Mouse (Mus musculus): ENCODE data around the gene Ryr1. TPM values are rescaled to one million over a fixed set of nuclear protein-coding genes. Genes with fewer than 3 reads are reported as not detected.

Ryr1 gene
- 0.09 TPM for total RNA-seq (2023)

GRCm38 (mm10) chr7:29124970-29125369, at the start of gene Ryr1:
Ryr1 (minus strand) TSS chr7:29125179.

DNA sequence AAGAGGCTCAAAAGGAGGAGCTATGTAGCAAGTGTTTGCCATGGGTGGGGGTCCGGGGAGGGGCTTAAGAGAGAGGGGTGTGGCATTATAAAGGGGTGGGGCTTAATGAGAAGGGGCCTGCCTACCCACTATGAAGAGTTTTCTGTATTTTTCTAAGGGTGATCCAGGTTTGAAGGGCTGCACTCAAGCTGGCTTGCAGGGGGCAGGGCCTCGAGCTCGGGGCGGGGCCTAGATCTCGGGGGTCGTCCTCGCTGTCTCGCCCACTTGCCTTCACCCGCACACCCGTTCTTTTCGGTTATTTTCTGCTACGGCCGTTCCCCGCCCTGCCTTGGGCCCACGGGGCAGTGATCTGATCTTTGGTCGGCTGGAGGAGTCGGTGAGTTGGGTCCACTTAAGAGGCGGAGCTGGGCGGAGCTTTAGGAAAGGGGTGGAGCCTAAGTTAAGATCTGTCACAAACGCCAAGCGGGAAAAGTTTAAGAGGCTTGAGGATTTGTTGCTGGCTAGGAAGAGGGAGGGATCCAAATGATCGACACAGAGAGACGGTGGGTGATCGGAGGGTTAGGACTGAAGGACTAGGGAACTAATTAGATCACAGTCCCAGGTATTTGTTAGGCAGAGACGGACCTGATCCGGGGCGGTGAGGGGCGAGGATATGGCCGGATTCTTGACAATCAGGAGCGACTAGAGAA, 45.2 kb upstream of the Ryr1 start, which contains the start of the genes Ggn and Spred3:
TSS of gene Ggn (plus strand) at position 145 of the 689 bp plus-strand sequence.
TSS of gene Spred3 (minus strand) at position 346 of the 689 bp plus-strand sequence.

DNA sequence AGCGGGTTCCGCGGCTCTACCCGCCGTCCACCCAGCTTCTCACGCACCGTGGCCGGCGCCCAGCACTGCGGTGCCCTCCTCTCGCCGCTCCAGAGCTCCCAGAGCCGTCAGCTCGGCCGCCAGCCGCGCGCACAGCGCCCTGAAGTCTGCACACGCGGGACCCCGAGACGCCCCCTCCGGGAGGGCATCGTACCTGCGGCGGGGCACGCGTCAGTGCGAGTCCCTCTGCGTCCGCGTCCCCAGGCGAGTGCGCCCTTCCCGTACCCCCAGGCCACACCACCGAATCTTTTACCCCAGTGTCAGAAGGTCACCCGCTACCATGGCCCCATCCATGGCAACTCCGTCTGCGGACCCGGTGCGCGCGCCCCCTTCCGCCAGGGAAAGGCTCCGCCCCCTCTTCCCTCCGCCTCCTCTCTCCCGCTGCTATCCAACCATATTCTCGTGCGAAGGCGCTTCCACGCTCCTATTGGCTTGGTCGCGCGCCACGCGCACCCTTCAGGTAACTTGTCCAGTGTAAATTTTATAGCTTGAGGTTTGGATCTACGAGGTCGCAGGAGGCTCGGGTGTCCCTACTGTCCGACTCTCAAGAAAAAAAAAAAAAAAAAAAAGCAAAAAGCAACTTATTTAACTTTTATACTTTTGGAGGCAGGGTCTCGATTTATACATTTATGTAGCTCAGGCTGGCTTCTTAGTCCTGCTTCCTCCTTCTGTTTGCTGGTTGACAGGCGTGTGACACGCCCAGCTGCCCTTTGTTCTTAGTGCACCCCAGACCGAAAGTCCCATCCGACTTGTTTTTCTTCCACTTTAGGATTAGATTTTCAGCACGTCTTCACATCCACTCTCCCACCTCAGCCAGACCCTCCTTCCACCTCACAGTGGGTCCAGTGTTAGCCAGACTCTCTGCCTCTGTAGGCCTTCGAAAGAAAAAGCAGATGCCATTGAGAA, 31.1 kb upstream of the Ryr1 start, which contains the start of gene Fam98c:
TSS of gene Fam98c (minus strand) at position 397 of the 945 bp plus-strand sequence.

DNA sequence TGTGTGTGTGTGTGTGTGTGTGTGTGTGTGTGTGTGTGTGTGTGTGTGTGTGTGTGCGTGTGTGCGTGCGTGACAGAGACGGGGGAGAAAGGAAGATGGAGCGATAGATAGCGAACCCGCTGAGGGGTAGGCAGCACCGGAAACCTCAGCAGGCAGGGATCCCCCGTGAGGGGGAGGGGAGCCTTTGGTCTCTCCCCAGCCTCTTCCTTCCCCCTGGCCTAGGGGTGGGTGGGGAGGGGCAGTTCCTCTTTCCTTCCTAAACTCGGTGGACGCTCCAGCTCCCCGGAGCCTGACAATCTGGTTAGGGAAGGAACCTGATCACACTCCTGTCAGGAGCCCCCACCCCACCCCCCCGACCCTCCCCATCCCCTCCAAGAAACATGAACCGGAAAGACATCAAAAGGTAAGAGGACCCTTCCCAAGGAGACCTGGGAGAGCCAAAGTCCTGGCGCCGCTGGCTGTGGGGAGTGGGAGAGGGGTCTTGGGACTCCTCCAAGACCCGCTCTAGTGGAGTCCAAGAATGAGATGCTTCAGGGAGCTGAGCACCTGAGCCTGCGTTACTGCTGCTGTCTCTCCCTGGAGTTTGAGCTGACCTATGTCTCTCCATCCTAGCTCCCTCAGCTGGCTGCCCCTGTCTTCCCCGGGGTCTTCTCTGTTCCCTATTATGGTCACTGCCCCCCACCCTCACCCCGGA, 9.9 kb upstream of the Ryr1 start, which contains the start of gene Rasgrp4:
TSS of gene Rasgrp4 (plus strand) at position 159 of the 694 bp plus-strand sequence.

DNA sequence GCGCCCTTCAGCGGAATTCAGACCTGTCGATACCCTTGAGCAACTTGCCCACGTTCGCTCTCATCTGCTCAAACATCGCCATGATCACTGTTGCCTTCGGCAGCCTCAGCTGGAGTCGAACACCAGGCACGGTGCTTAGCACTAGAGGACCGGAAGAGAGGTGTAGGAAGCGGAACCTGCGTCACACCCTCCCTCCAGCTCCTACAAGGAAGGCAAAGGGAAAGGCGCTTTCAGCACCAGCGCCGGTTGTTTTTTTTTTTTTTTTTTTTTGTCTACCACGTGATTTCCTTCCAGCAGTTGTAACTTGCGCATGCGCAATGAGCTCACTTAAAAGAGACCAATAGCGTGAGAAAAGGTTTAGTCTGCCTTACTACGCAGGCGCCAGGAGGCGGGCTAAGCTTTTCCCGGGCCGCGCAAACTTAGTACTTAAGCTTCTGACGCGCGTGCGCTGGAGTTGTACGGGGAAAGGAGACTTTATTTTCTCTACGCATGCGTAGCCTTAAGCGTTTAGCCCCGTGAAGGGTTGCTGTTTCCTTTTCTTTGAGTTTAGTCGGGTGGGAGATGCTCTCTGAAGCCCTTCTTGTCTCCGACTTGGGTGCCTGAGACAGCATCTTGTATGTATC, 143.2 kb downstream of the Ryr1 start, which contains the start of the genes Eif3k and Map4k1:
TSS of gene Eif3k (minus strand) at position 214 of the 623 bp plus-strand sequence.
TSS of gene Map4k1 (plus strand) at position 400 of the 623 bp plus-strand sequence.

GRCm38 (mm10) chr7:28961927-28962670, 162.9 kb downstream of the Ryr1 start, which contains the start of gene Actn4:
Actn4 (minus strand) TSS chr7:28962340.

Other genes with a start within 250 kb of the Ryr1 start
- gene Capn12, start 243.8 kb downstream of the Ryr1 start, total RNA-seq (2023) = not detected
- gene Actn4, start 162.8 kb downstream of the Ryr1 start, total RNA-seq (2023) = 149 TPM
- gene Eif3k, start 143.3 kb downstream of the Ryr1 start, total RNA-seq (2023) = 317 TPM
- 104 TPM for gene Map4k1, start 143.1 kb downstream of the Ryr1 start, total RNA-seq (2023)
- gene Rasgrp4, start 9.7 kb upstream of the Ryr1 start, total RNA-seq (2023) = 2.7 TPM
- 34.4 TPM for gene Fam98c, start 31.1 kb upstream of the Ryr1 start, total RNA-seq (2023)
- gene Ggn, start 45.0 kb upstream of the Ryr1 start, total RNA-seq (2023) = not detected
- 2.6 TPM for gene Spred3, start 45.2 kb upstream of the Ryr1 start, total RNA-seq (2023)
- 144 TPM for gene Psmd8, start 55.5 kb upstream of the Ryr1 start, total RNA-seq (2023)
- gene Catsperg1, start 88.9 kb upstream of the Ryr1 start, total RNA-seq (2023) = 0.83 TPM
- 0.31 TPM for gene Kcnk6, start 107.3 kb upstream of the Ryr1 start, total RNA-seq (2023)
- gene Yif1b, start 113.2 kb upstream of the Ryr1 start, total RNA-seq (2023) = 20.1 TPM
- gene 2200002D01Rik, start 123.3 kb upstream of the Ryr1 start, total RNA-seq (2023) = 1.4 TPM
- 56.9 TPM for gene Spint2, start 156.7 kb upstream of the Ryr1 start, total RNA-seq (2023)
- gene Ppp1r14a, start 164.1 kb upstream of the Ryr1 start, total RNA-seq (2023) = not detected
- not detected for gene Dpf1, start 178.8 kb upstream of the Ryr1 start, total RNA-seq (2023)